Mouse (Mus musculus): ENCODE results near the gene Scamp3. TPM values are rescaled to one million over a fixed set of nuclear protein-coding genes. Genes with fewer than 3 reads are reported as not detected.

Scamp3 gene
- polyA plus RNA-seq, 1 experiment: 139 TPM

DNA sequence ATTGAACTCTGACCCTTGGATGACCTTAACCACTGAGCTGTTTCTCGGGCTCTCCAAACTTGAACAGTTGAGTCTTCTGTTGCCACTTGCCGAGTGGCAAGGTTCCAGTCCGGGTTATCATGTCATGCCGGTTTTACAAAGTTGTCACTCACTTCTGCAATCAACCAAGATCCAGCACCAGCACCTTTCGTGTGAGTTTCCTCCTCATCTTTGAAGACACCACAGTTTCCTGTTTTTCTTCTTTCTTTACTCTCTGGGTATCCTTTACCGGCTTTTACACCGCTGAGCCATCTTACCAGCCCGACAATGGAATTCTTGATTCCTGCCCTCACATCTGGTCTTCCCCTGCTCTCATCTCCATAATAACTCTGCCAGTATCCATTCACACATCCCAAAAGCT, 13.2 kb downstream of the Scamp3 start:
- no peak overlapping the region for H3K4me3 ChIP-seq (ENCODE audit: insufficient read depth, poor library complexity, severe bottlenecking)
- no peak overlapping the region for H3ac ChIP-seq (ENCODE audit: control insufficient read depth, insufficient read length, low read depth)
- no peaks in the 10 kb centered on the region for H3K79me3 ChIP-seq (ENCODE audit: low read depth)
- H3K27me3 ChIP-seq (ENCODE audit: control insufficient read depth, insufficient read depth, insufficient read length): no peaks in the 10 kb centered on the region
- H3K79me2 ChIP-seq (ENCODE audit: control insufficient read depth, insufficient read depth): no peaks in the 10 kb centered on the region
- TF ChIP-seq CEBPB (IDR thresholded peaks at IDR 0.05; ENCODE audit: low read depth) (no peak), FOSL1 (IDR thresholded peaks at IDR 0.05; ENCODE audit: insufficient read depth, low read length, poor library complexity, severe bottlenecking) (no peak), MYOD1 (IDR thresholded peaks at IDR 0.05; ENCODE audit: control insufficient read depth, insufficient read length, low read depth) (no peak), MAX (IDR thresholded peaks at IDR 0.05) (no peak), CTCF (IDR thresholded peaks at IDR 0.05; ENCODE audit: control insufficient read depth, insufficient read depth, insufficient read length) (no peak), USF1 (IDR thresholded peaks at IDR 0.05; ENCODE audit: low read depth) (no peak), MYOG (IDR thresholded peaks at IDR 0.05; ENCODE audit: control insufficient read depth, extremely low read depth, insufficient read length) (no peak)
- peaks cover 3% of the 10 kb centered on the region for H3K36me3 ChIP-seq (ENCODE audit: control insufficient read depth, insufficient read depth)

- Histone ChIP-seq H3K36me3 (ENCODE audit: control insufficient read depth, insufficient read depth) (peaks cover 3% of the 10 kb centered on the region), H3K79me2 (ENCODE audit: control insufficient read depth, insufficient read depth) (no peaks in the 10 kb centered on the region), H3K27me3 (ENCODE audit: control insufficient read depth, insufficient read depth, insufficient read length) (no peaks in the 10 kb centered on the region)
Measured at GRCm38 (mm10) chr3:89193351-89193750, 16.1 kb downstream of the Scamp3 start.

GRCm38 (mm10) chr3:89193853-89194252, 16.6 kb downstream of the Scamp3 start:
- no peaks in the 10 kb centered on the region for H3K79me2 ChIP-seq (ENCODE audit: control insufficient read depth, insufficient read depth)
- no peak overlapping the region for H3ac ChIP-seq (ENCODE audit: control insufficient read depth, insufficient read length, low read depth)
- TF ChIP-seq CTCF (IDR thresholded peaks at IDR 0.05; ENCODE audit: control insufficient read depth, insufficient read depth, insufficient read length) (no peak), CEBPB (IDR thresholded peaks at IDR 0.05; ENCODE audit: low read depth) (no peak), FOSL1 (IDR thresholded peaks at IDR 0.05; ENCODE audit: insufficient read depth, low read length, poor library complexity, severe bottlenecking) (no peak)
- no peaks in the 10 kb centered on the region for H3K27me3 ChIP-seq (ENCODE audit: control insufficient read depth, insufficient read depth, insufficient read length)
- H3K4me3 ChIP-seq (ENCODE audit: insufficient read depth, poor library complexity, severe bottlenecking): no peak overlapping the region
- H3K79me3 ChIP-seq (ENCODE audit: low read depth): no peaks in the 10 kb centered on the region
- H3K36me3 ChIP-seq (ENCODE audit: control insufficient read depth, insufficient read depth): no peaks in the 10 kb centered on the region

More at GRCm38 (mm10) chr3:89193351-89193750, 16.1 kb downstream of the Scamp3 start:
- no peak overlapping the region for H3ac ChIP-seq (ENCODE audit: control insufficient read depth, insufficient read length, low read depth)
- no peak for TF ChIP-seq MYOD1 (IDR thresholded peaks at IDR 0.05; ENCODE audit: control insufficient read depth, insufficient read length, low read depth)
- no peak for TF ChIP-seq MYOG (IDR thresholded peaks at IDR 0.05; ENCODE audit: control insufficient read depth, extremely low read depth, insufficient read length)
- TF ChIP-seq CEBPB (IDR thresholded peaks at IDR 0.05; ENCODE audit: low read depth): no peak
- no peak for TF ChIP-seq FOSL1 (IDR thresholded peaks at IDR 0.05; ENCODE audit: insufficient read depth, low read length, poor library complexity, severe bottlenecking)
- TF ChIP-seq MAX (IDR thresholded peaks at IDR 0.05): no peak
- no peak for TF ChIP-seq CTCF (IDR thresholded peaks at IDR 0.05; ENCODE audit: control insufficient read depth, insufficient read depth, insufficient read length)
- TF ChIP-seq USF1 (IDR thresholded peaks at IDR 0.05; ENCODE audit: low read depth): no peak
- H3K79me3 ChIP-seq (ENCODE audit: low read depth): no peaks in the 10 kb centered on the region
- no peak overlapping the region for H3K4me3 ChIP-seq (ENCODE audit: insufficient read depth, poor library complexity, severe bottlenecking)

GRCm38 (mm10) chr3:89195979-89196877, 19.0 kb downstream of the Scamp3 start:
- TF ChIP-seq CTCF (IDR thresholded peaks at IDR 0.05; ENCODE audit: control insufficient read depth, insufficient read depth, insufficient read length) (peak; percentile 25), MAX (IDR thresholded peaks at IDR 0.05) (peak; percentile 36), USF1 (IDR thresholded peaks at IDR 0.05; ENCODE audit: low read depth) (no peak)
- Histone ChIP-seq H3K4me3 (ENCODE audit: insufficient read depth, poor library complexity, severe bottlenecking) (peak overlapping the region; percentile 29), H3K79me3 (ENCODE audit: low read depth) (no peaks in the 10 kb centered on the region)

GRCm38 (mm10) chr3:89199839-89200238, 22.6 kb downstream of the Scamp3 start:
- TF ChIP-seq MYOG (IDR thresholded peaks at IDR 0.05; ENCODE audit: control insufficient read depth, extremely low read depth, insufficient read length) (no peak), USF1 (IDR thresholded peaks at IDR 0.05; ENCODE audit: low read depth) (no peak), MYOD1 (IDR thresholded peaks at IDR 0.05; ENCODE audit: control insufficient read depth, insufficient read length, low read depth) (no peak), CTCF (IDR thresholded peaks at IDR 0.05; ENCODE audit: control insufficient read depth, insufficient read depth, insufficient read length) (no peak), CEBPB (IDR thresholded peaks at IDR 0.05; ENCODE audit: low read depth) (no peak), MAX (IDR thresholded peaks at IDR 0.05) (no peak), FOSL1 (IDR thresholded peaks at IDR 0.05; ENCODE audit: insufficient read depth, low read length, poor library complexity, severe bottlenecking) (no peak)
- no peaks in the 10 kb centered on the region for H3K79me3 ChIP-seq (ENCODE audit: low read depth)
- no peak overlapping the region for H3K4me3 ChIP-seq (ENCODE audit: insufficient read depth, poor library complexity, severe bottlenecking)
- peaks cover 6% of the 10 kb centered on the region for H3K36me3 ChIP-seq (ENCODE audit: control insufficient read depth, insufficient read depth)
- peaks cover 6% of the 10 kb centered on the region for H3K79me2 ChIP-seq (ENCODE audit: control insufficient read depth, insufficient read depth)
- no peak overlapping the region for H3ac ChIP-seq (ENCODE audit: control insufficient read depth, insufficient read length, low read depth)
- H3K27me3 ChIP-seq (ENCODE audit: control insufficient read depth, insufficient read depth, insufficient read length): no peaks in the 10 kb centered on the region

More at GRCm38 (mm10) chr3:89195979-89196877, 19.0 kb downstream of the Scamp3 start:
- Histone ChIP-seq H3ac (ENCODE audit: control insufficient read depth, insufficient read length, low read depth) (peak overlapping the region; percentile 83), H3K27me3 (ENCODE audit: control insufficient read depth, insufficient read depth, insufficient read length) (no peaks in the 10 kb centered on the region), H3K79me2 (ENCODE audit: control insufficient read depth, insufficient read depth) (no peaks in the 10 kb centered on the region), H3K36me3 (ENCODE audit: control insufficient read depth, insufficient read depth) (no peaks in the 10 kb centered on the region)
